Mouse (Mus musculus): Measurements from ENCODE around the gene Mfsd12. TPM values are rescaled to one million over a fixed set of nuclear protein-coding genes. Genes with fewer than 3 reads are reported as not detected.

Gene Mfsd12
- total and polyA plus RNA-seq, 3 experiments, result 22.5 to 29.0 TPM; not detected in 1

DNA sequence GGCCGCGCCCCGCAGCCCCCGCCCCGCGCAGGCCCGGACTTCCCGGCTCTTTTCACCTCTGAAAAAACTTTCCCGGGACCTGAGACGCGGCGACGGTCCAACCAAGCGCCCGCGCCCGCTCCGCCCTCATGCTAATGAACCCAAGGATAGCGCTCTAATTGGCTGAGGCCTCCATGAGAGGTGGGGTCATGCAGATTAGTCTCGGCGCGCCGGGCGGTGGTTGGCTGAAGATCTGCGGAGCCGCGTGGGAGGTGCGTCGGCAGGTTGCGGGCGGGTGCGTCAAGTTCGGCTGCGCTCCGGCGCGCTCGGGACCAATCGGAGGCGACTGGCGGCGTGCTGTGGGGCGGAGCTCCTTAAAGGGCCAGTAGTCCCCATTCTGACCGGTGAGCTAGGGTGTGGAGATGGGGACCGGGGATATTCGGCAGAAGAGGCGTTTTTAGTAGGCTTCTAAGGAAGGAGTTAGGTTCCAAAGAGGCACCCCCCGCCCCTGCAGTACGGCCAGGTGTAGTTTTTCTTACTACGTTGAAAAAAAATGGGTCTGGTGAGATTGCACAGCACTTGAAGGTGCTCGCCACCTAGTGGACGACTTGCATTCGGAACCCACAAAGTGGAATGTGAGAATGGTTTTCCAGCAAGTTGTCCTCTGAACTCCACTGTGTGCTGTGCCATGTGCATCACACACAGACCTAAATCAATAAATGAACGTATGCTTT, 6.8 kb upstream of the Mfsd12 start, which contains the start of gene Hmg20b:
Gene Hmg20b (minus strand): TSS at position 130 of the 713 bp plus-strand sequence.
- Histone ChIP-seq H3K79me2 (ENCODE audit: control insufficient read depth, insufficient read depth, low read length, poor library complexity) (peaks cover 4% of the 10 kb centered on the region; the same call in 1 of the 2 replicates), H3K27ac (ENCODE audit: control insufficient read depth, low read depth, low read length) (peak within 1 kb of the TSS; percentile 86), H3K4me1 (ENCODE audit: control insufficient read depth in 1 of 2, insufficient read depth in 2 of 2, low read length in 2 of 2) (peaks cover 8 to 13% of the 10 kb centered on the region in 2 experiments; a peak in 3 of 4 replicates), H3K27me3 (ENCODE audit: control insufficient read depth in 1 of 2, insufficient read depth in 2 of 2, low read length in 2 of 2) (no peaks in the 10 kb centered on the region), H3K4me3 (ENCODE audit: control insufficient read depth in 1 of 2, insufficient read depth in 1 of 2, low read depth in 2 of 2, low read length in 2 of 2) (peak within 1 kb of the TSS; percentile 81 to 94), H3K36me3 (ENCODE audit: control insufficient read depth in 1 of 2, insufficient read depth in 2 of 2, low read length in 2 of 2) (peaks cover 0 to 14% of the 10 kb centered on the region in 2 experiments; a peak in 2 of 4 replicates), H3K9me3 (replicated peaks; ENCODE audit: insufficient read depth, low read length) (no peaks in the 10 kb centered on the region), H3K9ac (ENCODE audit: control insufficient read depth, low read depth, low read length, poor library complexity, severe bottlenecking) (peak within 1 kb of the TSS; percentile 84)
- TF ChIP-seq TBP (IDR thresholded peaks at IDR 0.05; ENCODE audit: low read depth, low read length), result peak; percentile 79; the same call in 1 of the 2 replicates
- 0 out of 2 replicates have a peak, but pooled peaks have one; percentile 10 for TF ChIP-seq ZC3H11A (IDR thresholded peaks at IDR 0.05; ENCODE audit: low read depth, low read length)
- peak; percentile 55 for TF ChIP-seq SMC3 (IDR thresholded peaks at IDR 0.05; ENCODE audit: low read depth, low read length)
- TF ChIP-seq USF2 (IDR thresholded peaks at IDR 0.05; ENCODE audit: borderline replicate concordance in 1 of 2, insufficient read depth in 1 of 2, low read depth in 1 of 2, low read length in 2 of 2), result no peak
- no peak for TF ChIP-seq RCOR1 (IDR thresholded peaks at IDR 0.05; ENCODE audit: low read depth, low read length)
- TF ChIP-seq E2F4 (IDR thresholded peaks at IDR 0.05; ENCODE audit: borderline replicate concordance, low read depth, low read length), result no peak
- TF ChIP-seq MEF2A (IDR thresholded peaks at IDR 0.05; ENCODE audit: extremely low read depth, insufficient replicate concordance, low read depth, low read length, poor library complexity, severe bottlenecking), result no peak
- TF ChIP-seq ZKSCAN1 (IDR thresholded peaks at IDR 0.05; ENCODE audit: low read depth, low read length), result no peak
- TF ChIP-seq ZNF384 (IDR thresholded peaks at IDR 0.05; ENCODE audit: low read depth, low read length), result peak; percentile 87
- TF ChIP-seq NELFE (IDR thresholded peaks at IDR 0.05; ENCODE audit: low read depth, low read length), result peak; percentile 60
- peak; percentile 61; the same call in 1 of the 2 replicates for TF ChIP-seq MXI1 (IDR thresholded peaks at IDR 0.05; ENCODE audit: low read depth, low read length)
- TF ChIP-seq ETS1 (IDR thresholded peaks at IDR 0.05; ENCODE audit: low read depth, low read length), result peak; percentile 34; the same call in 1 of the 2 replicates
- TF ChIP-seq MYC (IDR thresholded peaks at IDR 0.05; ENCODE audit: low read depth, low read length), result peak; percentile 86
- TF ChIP-seq TCF12 (IDR thresholded peaks at IDR 0.05; ENCODE audit: low read depth, low read length), result 0 out of 2 replicates have a peak, but pooled peaks have one; percentile 4
- TF ChIP-seq MAZ (IDR thresholded peaks at IDR 0.05; ENCODE audit: low read depth, low read length), result peak; percentile 63
- 0 out of 4 replicates have a peak, but pooled peaks of 1 of the 2 experiments have one; percentile 3 for TF ChIP-seq EP300 (IDR thresholded peaks at IDR 0.05; ENCODE audit: low read depth in 1 of 2, low read length in 2 of 2)
- no peak for TF ChIP-seq JUND (IDR thresholded peaks at IDR 0.05; ENCODE audit: low read depth, low read length)
- TF ChIP-seq GATA1 (IDR thresholded peaks at IDR 0.05; ENCODE audit: low read depth, low read length), result no peak
- peak; percentile 60 for TF ChIP-seq SIN3A (IDR thresholded peaks at IDR 0.05; ENCODE audit: low read length)
- peak; percentile 69; the same call in 1 of the 2 replicates for TF ChIP-seq KAT2A (conservative IDR thresholded peaks at IDR 0.05; ENCODE audit: low read depth, low read length)
- TF ChIP-seq NRF1 (IDR thresholded peaks at IDR 0.05; ENCODE audit: insufficient read depth, low read depth, low read length, poor library complexity, severe bottlenecking), result peak; percentile 66
- no peak for TF ChIP-seq GABPA (IDR thresholded peaks at IDR 0.05; ENCODE audit: low read depth, low read length)
- peak; percentile 90 for TF ChIP-seq HCFC1 (IDR thresholded peaks at IDR 0.05; ENCODE audit: low read depth, low read length)
- TF ChIP-seq CHD2 (IDR thresholded peaks at IDR 0.05; ENCODE audit: low read length), result peak; percentile 26
- TF ChIP-seq POLR2AphosphoS5 (IDR thresholded peaks at IDR 0.05; ENCODE audit: borderline replicate concordance, low read depth, low read length), result no peak
- TF ChIP-seq USF1 (IDR thresholded peaks at IDR 0.05; ENCODE audit: low read depth, low read length), result peak; percentile 47
- TF ChIP-seq POLR2A (IDR thresholded peaks at IDR 0.05; ENCODE audit: control insufficient read depth in 1 of 2, insufficient read depth in 1 of 2, low read depth in 1 of 2, low read length in 2 of 2, poor library complexity in 1 of 2), result peak; percentile 31 to 49; a peak in 2 of 4 replicates
- TF ChIP-seq RAD21 (IDR thresholded peaks at IDR 0.05; ENCODE audit: low read depth, low read length), result peak; percentile 35
- peak; percentile 56; the same call in 1 of the 2 replicates for TF ChIP-seq MAX (IDR thresholded peaks at IDR 0.05; ENCODE audit: low read length)
- 0 out of 2 replicates have a peak, but pooled peaks have one; percentile 13 for TF ChIP-seq ZMIZ1 (IDR thresholded peaks at IDR 0.05; ENCODE audit: low read depth, low read length)
- TF ChIP-seq CTCF (IDR thresholded peaks at IDR 0.05 in 2 of 3, conservative IDR thresholded peaks at IDR 0.05 in 1 of 3; ENCODE audit: control insufficient read depth in 1 of 3, insufficient read depth in 1 of 3, low read depth in 2 of 3, low read length in 3 of 3, poor library complexity in 1 of 3, severe bottlenecking in 1 of 3), result peak; percentile 71 to 81 (median 79)
- peak; percentile 54; the same call in 1 of the 2 replicates for TF ChIP-seq POLR2AphosphoS2 (IDR thresholded peaks at IDR 0.05; ENCODE audit: low read length)
- TF ChIP-seq ELF1 (IDR thresholded peaks at IDR 0.05; ENCODE audit: low read depth, low read length), result peak; percentile 62
- TF ChIP-seq MYB (IDR thresholded peaks at IDR 0.05; ENCODE audit: low read depth, low read length), result no peak
- TF ChIP-seq TAL1 (IDR thresholded peaks at IDR 0.05; ENCODE audit: low read length), result no peak
- DNase-seq (ENCODE audit: low read depth, low spot score), result peak; percentile 100

All from MEL (cell line).